Mouse (Mus musculus): ENCODE measurements around the gene Rptor.

Rptor gene

GRCm38 (mm10) chr11:119811598-119811997 is 208.9 kb downstream of the Rptor start:
- no peak for DNase-seq (ENCODE audit: low spot score in 2 of 2)

- no peak for DNase-seq (ENCODE audit: low spot score in 2 of 2)
Observed at GRCm38 (mm10) chr11:119812093-119812492, 209.4 kb downstream of the Rptor start.

GRCm38 (mm10) chr11:119814035-119814558 is 211.4 kb downstream of the Rptor start:
- DNase-seq (ENCODE audit: low spot score in 2 of 2): no peak

GRCm38 (mm10) chr11:119816798-119817361 is 214.2 kb downstream of the Rptor start:
- no peak for DNase-seq (ENCODE audit: low spot score in 2 of 2)

- no peak for DNase-seq (ENCODE audit: low spot score in 2 of 2)
Observed at GRCm38 (mm10) chr11:119817362-119817837, 214.7 kb downstream of the Rptor start.

GRCm38 (mm10) chr11:119817898-119818297 is 215.2 kb downstream of the Rptor start:
- no peak for DNase-seq (ENCODE audit: low spot score in 2 of 2)

GRCm38 (mm10) chr11:119821514-119821913 is 218.8 kb downstream of the Rptor start:
- no peak for DNase-seq (ENCODE audit: low spot score in 2 of 2)

- DNase-seq (ENCODE audit: low spot score in 2 of 2): no peak
Observed at GRCm38 (mm10) chr11:119824072-119824649, 221.5 kb downstream of the Rptor start.

- no peak for DNase-seq (ENCODE audit: low spot score in 2 of 2)
Observed at GRCm38 (mm10) chr11:119825783-119826182, 223.1 kb downstream of the Rptor start.

GRCm38 (mm10) chr11:119826239-119826638 is 223.5 kb downstream of the Rptor start:
- no peak for DNase-seq (ENCODE audit: low spot score in 2 of 2)

- no peak for DNase-seq (ENCODE audit: low spot score in 2 of 2)
Observed at GRCm38 (mm10) chr11:119829116-119829515, 226.4 kb downstream of the Rptor start.

GRCm38 (mm10) chr11:119831682-119832081 is 229.0 kb downstream of the Rptor start:
- DNase-seq (ENCODE audit: low spot score in 2 of 2): no peak

GRCm38 (mm10) chr11:119833311-119833710 is 230.6 kb downstream of the Rptor start:
- DNase-seq (ENCODE audit: low spot score in 2 of 2): no peak

GRCm38 (mm10) chr11:119833877-119834804 is 231.4 kb downstream of the Rptor start:
- DNase-seq (ENCODE audit: low spot score in 2 of 2): no peak

- DNase-seq (ENCODE audit: low spot score in 2 of 2): no peak
Observed at GRCm38 (mm10) chr11:119836326-119836725, 233.6 kb downstream of the Rptor start.

GRCm38 (mm10) chr11:119837786-119838185 is 235.1 kb downstream of the Rptor start:
- no peak for DNase-seq (ENCODE audit: low spot score in 2 of 2)

GRCm38 (mm10) chr11:119839411-119840342 is 237.0 kb downstream of the Rptor start:
- no peak for DNase-seq (ENCODE audit: low spot score in 2 of 2)

- DNase-seq (ENCODE audit: low spot score in 2 of 2): no peak
Observed at GRCm38 (mm10) chr11:119846608-119847007, 243.9 kb downstream of the Rptor start.

- DNase-seq (ENCODE audit: low spot score in 2 of 2): no peak
Observed at GRCm38 (mm10) chr11:119847076-119847475, 244.4 kb downstream of the Rptor start.

- DNase-seq (ENCODE audit: low spot score in 2 of 2): no peak
Observed at GRCm38 (mm10) chr11:119847569-119847968, 244.9 kb downstream of the Rptor start.

GRCm38 (mm10) chr11:119848189-119848588 is 245.5 kb downstream of the Rptor start:
- no peak for DNase-seq (ENCODE audit: low spot score in 2 of 2)

All from frontal cortex, postnatal 14 days (tissue).